Comparison of ENCODE assay signal across 9 mouse cellular contexts in the genomic region with DNA sequence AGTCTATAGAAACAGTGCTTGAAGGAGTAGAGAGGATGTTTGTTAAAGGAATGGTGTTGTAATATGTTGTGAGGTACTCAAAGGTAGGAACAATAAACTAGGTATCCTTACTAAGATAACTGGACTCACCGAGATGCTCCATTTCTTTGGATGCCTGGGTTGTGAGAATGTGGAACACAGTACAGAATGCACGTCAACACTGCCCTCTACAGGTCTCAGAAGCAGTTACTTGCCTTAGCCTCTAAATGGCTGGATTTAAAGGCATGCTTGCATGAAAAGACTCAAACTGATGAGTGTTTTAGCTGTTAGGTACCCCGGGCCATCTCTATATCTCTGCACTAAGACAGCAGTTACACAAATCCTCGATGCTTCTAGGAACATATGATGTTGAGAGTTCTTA.
DNase-seq lines count a peak whose midpoint lies in the region; ATAC-seq lines count a peak whose summit lies in the region.
"Had no signal": no experiment of that assay in that cellular context is flagged by ENCODE, and none has a peak within 500 bp of the region (broad histone marks: within the 10 kb centered on the region; RNA-seq: fewer than 3 reads in every experiment).

No protein-coding gene starts in this region.

- 26% methylated on average over 4 of the region's 4 CpGs for WGBS in forebrain, embryonic 10.5 days
- 27% methylated on average over 4 of the region's 4 CpGs for WGBS in hindbrain, embryonic 12.5 days

- no peaks in the 10 kb centered on the region for H3K27me3 ChIP-seq in forebrain, embryonic 10.5 days (ENCODE audit: poor library complexity, severe bottlenecking)
- H3K27me3 ChIP-seq in hindbrain, embryonic 12.5 days = no peaks in the 10 kb centered on the region
- H3K27me3 ChIP-seq: limb, embryonic 12.5 days had no signal

- no peaks in the 10 kb centered on the region for H3K9me3 ChIP-seq in forebrain, embryonic 10.5 days
- H3K9me3 ChIP-seq in hindbrain, embryonic 12.5 days (replicated peaks) = no peaks in the 10 kb centered on the region
- H3K9me3 ChIP-seq: limb, embryonic 12.5 days had no signal

- peak; percentile 64; the same call in 1 of the 2 replicates for ATAC-seq in hindbrain, embryonic 12.5 days (ENCODE audit: low FRiP score)
- ATAC-seq in megakaryocyte progenitor cell, adult 5-6 weeks (replicated peaks; ENCODE audit: poor library complexity) = peak; percentile 87

- peak; percentile 70 for DNase-seq in gastrocnemius, adult 18-20 months (ENCODE audit: low spot score)
- DNase-seq in gastrocnemius, postnatal 25 days = no peak
- DNase-seq in brain, embryonic 18.5 days (ENCODE audit: low read depth, low spot score) = peak; percentile 70
- peak; percentile 31 for DNase-seq in forebrain, embryonic 10.5 days (ENCODE audit: extremely low spot score, low spot score)
- peak; percentile 73 to 80 for DNase-seq in layer of hippocampus, postnatal 10 days (ENCODE audit: low spot score in 2 of 2)
- peak; percentile 52 for DNase-seq in right cerebral cortex, postnatal 25 days

- H3K27ac ChIP-seq in forebrain, embryonic 10.5 days = no peak overlapping the region
- no peak overlapping the region for H3K27ac ChIP-seq in hindbrain, embryonic 12.5 days
- H3K27ac ChIP-seq: limb, embryonic 12.5 days had no signal

- H3K4me2 ChIP-seq in hindbrain, embryonic 12.5 days (replicated peaks) = no peak overlapping the region
- H3K4me2 ChIP-seq: limb, embryonic 12.5 days had no signal

- H3K36me3 ChIP-seq in forebrain, embryonic 10.5 days (replicated peaks) = no peaks in the 10 kb centered on the region
- no peaks in the 10 kb centered on the region for H3K36me3 ChIP-seq in hindbrain, embryonic 12.5 days
- H3K36me3 ChIP-seq: limb, embryonic 12.5 days had no signal

- no peak overlapping the region for H3K9ac ChIP-seq in hindbrain, embryonic 12.5 days
- H3K9ac ChIP-seq: limb, embryonic 12.5 days had no signal

- no peaks in the 10 kb centered on the region for H3K4me1 ChIP-seq in forebrain, embryonic 10.5 days
- H3K4me1 ChIP-seq in hindbrain, embryonic 12.5 days = no peaks in the 10 kb centered on the region
- H3K4me1 ChIP-seq: limb, embryonic 12.5 days had no signal

- H3K4me3 ChIP-seq in forebrain, embryonic 10.5 days = no peak overlapping the region
- H3K4me3 ChIP-seq in hindbrain, embryonic 12.5 days = no peak overlapping the region
- H3K4me3 ChIP-seq: limb, embryonic 12.5 days had no signal
